Mouse (Mus musculus): ENCODE measurements around the gene Chrd.

Gene Chrd

DNA sequence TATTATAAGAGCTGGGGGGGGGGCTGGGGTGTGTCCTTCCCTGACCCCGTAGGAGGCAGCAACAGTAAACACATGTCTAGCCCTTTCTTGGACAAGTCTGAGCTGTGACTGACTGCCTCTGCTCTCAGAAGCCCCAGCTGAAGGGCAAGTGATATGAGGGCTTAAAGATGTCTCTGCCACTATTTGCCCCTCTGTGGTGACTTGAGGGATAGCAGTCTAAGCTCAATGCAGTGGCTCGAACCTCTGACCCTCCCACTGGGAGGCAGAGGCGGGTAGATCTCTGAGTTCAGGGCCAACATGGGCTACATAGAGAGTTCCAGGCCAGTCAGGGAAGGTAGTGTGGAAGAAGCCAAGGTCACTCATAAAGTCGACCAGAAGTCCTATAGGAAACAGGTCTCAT is 22.1 kb upstream of the Chrd start:
- no peak for DNase-seq (ENCODE audit: low spot score in 2 of 2)

DNA sequence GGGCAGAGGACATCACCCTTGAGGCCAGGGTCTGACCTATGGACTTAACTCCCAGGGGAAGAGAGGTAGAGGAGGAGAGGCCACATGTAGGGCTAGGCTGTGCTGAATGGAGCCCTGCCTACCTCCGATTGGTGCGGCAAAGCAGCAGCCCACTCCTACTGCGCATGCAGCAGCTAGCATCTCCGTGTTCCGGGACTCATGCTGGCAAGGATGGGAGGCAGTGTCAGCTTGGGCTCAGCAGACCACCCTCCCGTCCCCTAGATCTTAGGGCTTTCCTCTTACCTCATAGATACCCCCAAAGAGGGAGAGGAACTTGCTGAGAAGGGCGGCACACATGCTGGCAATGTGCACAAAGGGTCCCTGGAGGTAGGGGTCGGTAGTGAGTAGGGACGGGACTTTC is 20.7 kb upstream of the Chrd start:
- DNase-seq (ENCODE audit: low spot score in 2 of 2) = no peak

DNA sequence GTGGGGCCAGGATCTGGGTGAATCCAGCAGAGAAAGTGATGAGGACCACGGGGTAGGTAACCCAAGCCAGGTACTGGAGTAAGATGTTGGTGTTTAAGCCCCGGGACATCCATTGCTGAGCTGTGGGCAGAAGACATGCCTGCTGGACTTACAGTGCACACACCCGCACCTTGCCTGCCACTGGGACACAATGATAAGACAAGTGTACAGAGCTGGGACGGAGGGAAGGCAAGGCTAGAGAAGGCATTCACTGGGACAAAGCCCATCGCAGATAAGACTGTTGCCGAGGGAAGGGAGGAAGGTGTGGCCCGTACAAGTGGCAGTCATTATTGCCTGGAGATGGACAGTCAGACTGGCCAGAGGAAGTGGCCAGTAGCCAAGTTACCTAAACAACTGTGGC is 20.0 kb upstream of the Chrd start:
- DNase-seq (ENCODE audit: low spot score in 2 of 2) = no peak

DNA sequence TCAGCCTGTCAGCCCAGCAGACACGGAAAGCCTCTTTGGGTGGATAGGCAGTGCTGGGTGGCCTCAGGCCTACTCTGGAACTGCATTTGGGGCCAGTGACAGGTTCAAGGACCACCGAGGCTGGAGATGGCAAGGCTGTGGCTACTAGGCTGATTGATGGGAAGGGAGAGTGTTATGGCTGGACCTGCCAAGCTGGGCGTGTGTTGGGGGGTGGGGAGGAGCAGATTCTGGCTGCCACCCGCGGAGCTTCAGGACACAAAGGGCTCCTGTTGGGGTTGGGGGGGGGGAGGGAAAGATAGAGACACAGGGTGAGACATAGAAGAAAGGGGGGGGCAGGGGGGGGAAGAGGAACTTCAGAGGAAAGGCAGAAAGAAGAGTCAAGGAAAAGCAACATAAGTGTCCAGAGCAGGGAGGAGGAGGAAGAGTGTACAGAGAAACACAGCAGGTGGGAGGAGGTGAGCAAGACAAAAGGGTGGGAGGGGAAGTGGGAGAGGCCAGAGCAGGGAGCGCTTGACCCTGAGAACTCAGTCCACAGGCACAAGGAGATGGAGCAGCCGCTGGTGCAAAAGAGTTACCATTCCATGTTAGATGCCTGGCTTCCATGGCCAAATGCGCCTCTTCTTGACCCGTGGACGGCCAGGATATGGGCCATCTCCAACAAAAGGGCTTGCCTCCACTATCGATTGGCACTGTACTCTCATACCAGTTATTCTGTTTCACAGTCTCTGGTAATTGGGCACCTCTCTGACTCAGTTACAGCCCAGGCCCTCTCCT is 18.4 kb upstream of the Chrd start:
- no peak for DNase-seq (ENCODE audit: low spot score in 2 of 2)

DNA sequence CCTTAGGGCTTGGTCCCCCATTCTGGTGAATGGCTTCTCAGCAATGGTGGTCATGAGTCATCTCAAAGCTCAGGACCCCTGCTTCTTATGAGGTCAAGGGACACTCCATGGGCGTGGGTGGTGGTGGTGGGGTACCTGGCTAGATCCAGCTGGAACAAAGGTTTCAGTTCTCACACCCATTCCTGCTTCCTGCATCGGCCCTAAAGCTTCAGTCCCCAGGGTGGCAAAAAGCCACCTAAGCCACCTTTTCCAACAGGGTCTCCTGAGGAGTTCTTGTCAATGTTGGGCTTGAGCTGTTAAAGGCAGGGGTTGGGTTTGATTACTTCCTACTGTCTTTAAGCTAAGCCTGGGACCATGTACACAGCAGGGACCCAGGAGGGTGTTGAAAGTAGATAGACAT is 17.8 kb upstream of the Chrd start:
- no peak for DNase-seq (ENCODE audit: low spot score in 2 of 2)

DNA sequence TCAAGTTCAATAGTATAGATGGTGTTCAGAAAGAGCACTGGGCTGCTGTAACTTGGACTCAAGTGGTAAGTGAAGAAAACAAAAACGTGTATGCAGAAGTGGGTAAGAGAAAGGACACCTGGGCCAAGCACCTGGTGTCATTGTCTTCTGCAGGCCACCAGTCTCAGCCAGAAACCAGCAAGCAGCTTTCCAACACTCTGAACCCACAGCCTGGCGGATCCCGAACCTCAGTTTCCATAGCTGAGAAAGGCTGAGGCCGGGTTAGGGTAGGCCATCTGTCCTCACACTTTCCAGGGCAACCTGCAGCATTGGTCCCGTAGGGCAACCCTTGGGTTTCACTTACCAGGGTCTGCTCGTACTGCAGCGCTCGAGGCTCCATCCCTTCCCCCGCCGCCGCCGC is 17.4 kb upstream of the Chrd start:
- no peak for DNase-seq (ENCODE audit: low spot score in 2 of 2)

DNA sequence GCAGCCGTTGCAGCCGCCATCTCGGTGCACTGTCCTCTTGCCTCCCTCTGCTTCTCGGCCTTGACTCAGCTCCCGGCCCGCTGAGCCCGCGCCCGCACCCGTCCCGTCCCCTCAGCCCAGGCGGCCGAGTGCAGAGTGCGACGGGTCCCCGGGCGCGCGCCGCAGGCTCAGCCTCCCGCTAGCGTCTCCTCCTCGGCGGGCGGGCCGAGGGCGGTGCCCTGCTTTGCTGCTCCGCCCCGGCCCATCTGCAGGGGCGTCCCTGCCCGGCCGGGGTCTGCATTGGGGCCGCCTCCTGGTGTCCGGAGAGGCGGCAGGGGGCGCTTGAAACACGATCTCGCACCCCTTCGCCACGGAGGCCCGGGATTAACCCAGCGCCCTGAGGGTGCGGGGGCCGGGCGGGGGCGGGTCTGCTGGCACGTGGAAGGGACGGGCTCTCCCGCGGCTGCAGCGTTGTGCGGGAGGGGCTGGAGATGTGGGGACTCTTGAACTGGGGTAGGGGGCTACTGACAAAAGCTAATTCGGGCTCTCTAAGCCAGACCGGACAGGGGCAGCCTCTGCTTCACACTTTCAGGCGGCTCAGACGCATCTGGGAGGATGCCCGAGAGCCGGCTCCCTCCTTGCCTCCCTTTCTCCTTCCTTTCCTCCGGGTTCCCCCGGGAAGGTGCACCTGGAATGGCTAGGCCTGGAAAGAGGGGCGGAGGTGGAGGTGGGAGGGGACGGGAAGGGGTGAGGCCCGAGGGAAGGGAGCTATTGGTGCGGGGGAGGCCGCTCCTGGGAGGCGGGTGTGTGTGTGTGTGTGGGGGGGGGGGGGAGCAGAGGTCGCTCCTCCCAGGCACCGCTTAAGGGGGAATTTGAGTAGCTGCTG is 16.7 kb upstream of the Chrd start:
- DNase-seq (ENCODE audit: low spot score in 2 of 2) = peak; percentile 71 to 74

DNA sequence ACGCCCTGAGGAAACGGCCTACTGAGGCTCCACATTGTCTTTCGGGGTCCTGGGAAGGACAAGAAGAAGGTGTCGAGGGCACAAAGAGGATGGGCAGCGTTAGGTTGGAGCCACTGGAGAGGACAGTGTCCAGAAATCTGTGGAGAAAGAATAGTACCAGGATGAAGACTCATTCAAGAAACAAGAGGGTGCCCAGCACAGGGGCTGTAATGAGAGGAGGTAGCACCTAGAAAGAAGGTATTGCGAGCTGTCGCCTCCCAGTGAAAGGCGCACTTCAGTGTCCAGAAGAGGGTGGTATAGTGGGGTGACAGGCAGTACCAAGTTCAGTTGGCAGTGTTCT is 16.1 kb upstream of the Chrd start:
- DNase-seq (ENCODE audit: low spot score in 2 of 2) = no peak

DNA sequence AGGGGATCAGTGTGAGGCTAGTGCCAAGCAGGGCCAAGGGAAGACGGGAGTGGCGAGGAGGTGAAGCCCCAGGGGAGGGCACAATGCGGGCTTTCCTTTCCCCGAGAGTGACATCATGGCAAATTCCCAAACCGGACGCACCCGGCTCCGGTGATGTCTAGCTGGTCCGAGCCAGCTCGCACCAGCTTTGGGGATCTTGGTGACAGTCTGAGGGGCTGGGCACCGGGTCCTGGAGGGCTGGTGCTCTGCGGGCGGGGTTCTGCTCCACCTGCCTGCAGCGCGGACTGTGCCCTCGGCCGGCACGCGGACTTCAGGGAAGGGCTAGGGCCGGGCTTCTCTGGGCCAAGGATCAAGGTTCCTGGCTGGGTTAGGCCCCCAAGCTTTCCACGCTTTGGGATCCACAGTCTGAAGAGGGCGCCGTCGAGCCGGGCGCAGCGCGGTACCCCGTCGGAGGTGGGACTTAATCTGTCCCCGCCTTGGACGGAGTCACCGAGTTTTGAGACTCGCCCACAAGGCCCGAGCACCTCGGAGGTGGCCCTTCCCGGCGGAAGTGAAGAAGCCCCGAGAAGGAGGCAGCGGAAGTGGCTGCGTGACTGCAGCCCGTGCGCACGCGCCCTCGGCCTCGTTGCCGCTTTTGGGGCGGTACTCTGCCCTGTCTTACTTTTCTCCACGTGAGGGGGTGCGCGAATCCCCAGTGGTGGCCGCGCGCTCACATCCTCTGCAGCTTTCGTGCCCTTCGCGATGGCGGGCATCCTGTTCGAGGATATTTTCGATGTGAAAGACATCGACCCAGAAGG is 15.5 kb upstream of the Chrd start, which contains the start of the genes Polr2h and Clcn2:
TSS of gene Polr2h (plus strand) at position 485 of the 797 bp plus-strand sequence.
TSS of gene Clcn2 (minus strand) at position 566 of the 797 bp plus-strand sequence.
- DNase-seq (ENCODE audit: low spot score in 2 of 2) = peak; percentile 95 to 98

DNA sequence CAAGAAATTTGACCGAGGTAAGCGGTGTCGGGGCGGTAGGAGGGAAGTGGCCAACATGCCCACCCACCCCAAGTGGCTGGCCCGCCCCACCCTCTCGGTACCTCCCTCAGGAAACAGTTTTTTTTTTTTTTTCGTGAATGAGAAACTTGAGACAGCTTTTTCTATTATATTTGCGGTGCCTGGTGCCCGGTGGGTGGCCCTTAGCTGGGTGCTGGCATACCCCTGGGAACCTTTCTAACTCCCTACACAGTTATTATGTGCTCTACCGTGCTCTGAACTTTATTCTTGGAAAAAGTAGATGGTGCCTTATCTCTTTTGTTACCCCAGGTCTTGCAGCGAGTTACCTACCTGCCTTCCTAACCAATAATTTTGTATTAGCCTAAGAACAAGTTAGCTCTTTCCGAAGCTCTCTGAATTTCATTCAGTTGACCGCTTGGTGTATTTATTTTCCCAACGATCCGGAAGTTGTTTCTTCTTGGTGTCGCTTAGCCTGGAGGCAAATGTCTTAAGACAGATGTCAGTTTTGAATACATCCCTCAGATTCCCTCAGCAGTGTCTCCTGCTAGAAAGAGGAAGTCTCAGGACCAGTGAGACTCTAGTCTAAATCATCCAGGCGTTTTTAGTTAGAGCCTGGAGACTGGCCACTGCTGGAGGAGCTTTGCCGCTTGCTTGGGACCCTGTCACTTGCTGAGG is 14.8 kb upstream of the Chrd start:
- DNase-seq (ENCODE audit: low spot score in 2 of 2) = no peak

DNA sequence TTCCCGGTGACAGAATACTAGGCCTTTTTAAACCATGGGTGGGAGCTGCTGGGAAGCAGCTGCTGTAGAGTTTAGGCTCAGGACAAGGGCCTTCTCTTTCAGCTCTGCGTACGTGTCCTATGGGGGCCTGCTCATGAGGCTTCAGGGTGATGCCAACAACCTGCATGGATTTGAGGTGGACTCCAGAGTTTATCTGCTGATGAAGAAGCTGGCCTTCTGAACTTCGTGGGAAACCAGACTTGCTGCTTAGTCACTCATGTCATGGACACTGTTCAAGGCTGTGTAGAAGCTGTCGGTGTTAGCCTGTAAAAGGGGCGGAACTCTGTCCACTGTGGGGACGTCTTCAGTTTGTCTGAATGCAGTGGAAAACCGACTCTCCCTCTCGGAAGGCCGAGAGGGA is 11.1 kb upstream of the Chrd start:
- DNase-seq (ENCODE audit: low spot score in 2 of 2) = no peak

DNA sequence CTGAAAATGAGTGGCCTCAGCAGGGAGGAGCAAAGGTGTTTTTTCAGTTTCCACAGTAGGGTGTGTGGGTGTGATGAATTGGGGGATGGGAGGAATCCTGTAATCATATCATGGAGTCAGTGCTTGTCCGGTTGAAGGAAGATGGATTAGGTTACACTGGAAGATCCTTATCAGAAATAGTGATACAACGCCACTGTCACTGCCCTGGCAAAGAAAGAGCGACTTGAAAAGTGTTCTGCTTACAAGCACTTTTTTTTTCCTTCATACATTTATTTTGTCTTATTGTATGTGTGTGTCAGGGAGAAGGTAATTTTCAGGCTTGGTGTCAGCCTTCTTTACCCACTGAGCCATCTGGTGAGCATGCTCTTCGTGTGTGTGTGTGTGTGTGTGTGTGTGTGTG is 10.2 kb upstream of the Chrd start:
- no peak for DNase-seq (ENCODE audit: low spot score in 2 of 2)

DNA sequence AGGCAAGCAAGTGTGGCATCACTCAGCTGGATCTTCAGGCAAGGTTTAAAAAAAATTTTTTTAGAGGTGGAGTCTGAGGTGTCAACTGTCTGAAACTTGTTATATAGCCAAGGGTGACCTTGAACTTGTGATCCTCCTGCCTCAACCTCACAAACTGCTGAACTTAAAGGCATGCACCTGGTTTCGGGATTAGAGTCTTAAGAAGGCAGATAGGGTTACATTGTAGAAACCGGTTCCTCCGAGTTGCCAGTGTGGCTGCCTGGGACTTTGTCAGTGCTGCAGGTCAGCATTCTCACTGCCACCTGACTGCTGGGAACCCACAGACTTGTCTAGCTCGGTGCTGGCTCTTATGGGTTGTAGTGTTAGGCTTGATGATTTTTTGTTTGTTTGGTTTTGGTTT is 9.7 kb upstream of the Chrd start:
- no peak for DNase-seq (ENCODE audit: low spot score in 2 of 2)

DNA sequence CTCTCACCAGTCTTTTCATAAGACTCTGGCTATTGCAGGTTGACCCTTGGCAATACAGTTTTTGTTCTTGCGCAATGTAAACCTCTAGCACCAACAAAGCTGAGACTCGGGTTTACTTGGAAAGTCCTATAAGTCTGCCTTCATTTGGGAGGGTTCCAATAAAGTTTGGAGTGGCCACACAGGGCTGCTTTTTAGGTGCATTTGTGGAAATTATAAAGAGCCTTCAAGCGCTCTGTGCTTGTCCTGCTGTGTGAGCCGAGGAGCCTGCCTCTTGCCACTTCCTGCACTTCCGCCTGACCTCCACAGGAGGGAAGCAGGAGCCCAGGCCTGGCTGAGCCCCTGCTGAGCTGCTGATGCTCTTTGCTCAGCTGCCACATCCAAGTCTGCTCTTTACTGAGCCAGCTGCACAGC is 8.6 kb upstream of the Chrd start:
- DNase-seq (ENCODE audit: low spot score in 2 of 2) = peak in 1 of 2 experiments; percentile 64

DNA sequence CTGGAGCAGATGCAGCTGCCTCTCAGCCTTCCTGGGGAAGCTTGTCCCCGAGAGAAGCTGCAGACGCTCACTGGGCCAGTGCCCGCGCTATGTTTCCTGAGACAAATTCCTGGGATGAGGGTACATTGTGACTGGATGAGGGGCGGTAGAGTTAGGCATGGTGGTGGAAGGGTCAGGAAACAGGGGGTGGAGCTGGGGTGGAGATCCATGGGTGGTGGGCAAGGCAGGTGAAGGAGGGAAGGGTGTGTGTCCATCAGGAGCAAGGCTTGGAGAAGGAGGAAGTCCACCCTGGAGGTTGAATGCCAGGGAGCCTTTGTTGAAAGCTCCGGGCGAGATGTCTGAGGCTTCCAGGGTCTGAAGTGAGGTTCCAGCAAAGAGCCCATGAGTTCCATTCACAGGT is 7.6 kb upstream of the Chrd start:
- no peak for DNase-seq (ENCODE audit: low spot score in 2 of 2)

DNA sequence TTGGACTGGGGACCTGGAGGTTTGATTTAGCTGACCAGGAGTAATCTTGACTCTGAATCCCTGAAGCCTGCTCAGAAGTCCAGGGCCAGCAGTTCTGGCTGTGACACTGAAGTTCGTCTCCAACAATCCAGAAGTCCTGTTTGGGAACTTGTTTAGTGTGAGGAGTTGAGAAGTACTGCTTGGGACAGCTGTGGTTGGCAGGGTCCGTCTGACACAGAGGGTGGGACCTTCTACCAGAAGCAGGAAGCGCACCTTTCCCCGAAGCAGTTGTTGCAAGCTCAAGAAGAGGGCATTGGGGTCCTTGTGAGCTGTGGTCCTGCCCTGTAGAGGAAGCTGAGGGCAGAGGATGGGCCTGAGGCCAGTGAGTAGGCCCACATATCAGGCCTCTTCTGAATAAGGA is 7.2 kb upstream of the Chrd start:
- DNase-seq (ENCODE audit: low spot score in 2 of 2) = no peak

DNA sequence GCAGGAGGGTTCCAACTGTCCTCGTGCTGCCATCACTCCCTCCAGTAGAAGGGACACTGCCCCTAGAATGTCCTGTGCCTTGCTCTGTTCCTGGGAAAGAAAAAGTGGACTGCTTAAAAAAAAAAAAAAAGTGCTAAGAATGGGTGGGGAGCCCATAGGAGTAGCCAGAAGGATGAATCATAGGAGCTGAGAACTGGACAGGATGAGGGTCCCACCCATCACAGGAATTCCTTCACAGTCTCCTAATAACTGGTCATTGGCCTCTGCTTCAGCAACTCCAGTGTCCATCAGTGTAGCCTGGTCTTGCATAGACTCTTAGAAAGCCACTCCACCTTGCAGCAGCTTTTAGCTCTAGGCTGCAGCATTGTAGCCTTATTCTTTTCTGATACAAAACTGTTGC is 6.5 kb upstream of the Chrd start:
- DNase-seq (ENCODE audit: low spot score in 2 of 2) = no peak

DNA sequence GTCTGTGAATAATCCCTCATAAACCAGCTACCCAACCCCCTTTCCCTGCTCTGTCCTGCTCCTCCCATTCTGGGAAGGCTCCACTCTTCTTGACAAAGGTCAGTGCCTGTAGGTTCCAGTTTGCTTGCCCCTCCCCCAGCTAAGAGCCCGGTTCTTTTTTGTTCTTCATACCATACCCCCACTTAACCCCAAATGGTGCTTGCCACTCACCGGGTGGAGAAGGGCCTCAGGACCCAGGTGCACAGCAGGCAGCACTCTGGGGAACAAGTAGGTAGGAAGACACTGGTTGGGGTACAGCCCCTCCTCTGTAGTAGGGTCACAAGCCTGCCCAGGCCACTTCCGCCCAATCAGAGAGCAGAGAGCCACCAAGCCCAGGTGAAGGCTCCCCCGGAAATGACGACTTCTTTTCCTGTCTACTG is 2.6 kb upstream of the Chrd start:
- no peak for DNase-seq (ENCODE audit: low spot score in 2 of 2)

DNA sequence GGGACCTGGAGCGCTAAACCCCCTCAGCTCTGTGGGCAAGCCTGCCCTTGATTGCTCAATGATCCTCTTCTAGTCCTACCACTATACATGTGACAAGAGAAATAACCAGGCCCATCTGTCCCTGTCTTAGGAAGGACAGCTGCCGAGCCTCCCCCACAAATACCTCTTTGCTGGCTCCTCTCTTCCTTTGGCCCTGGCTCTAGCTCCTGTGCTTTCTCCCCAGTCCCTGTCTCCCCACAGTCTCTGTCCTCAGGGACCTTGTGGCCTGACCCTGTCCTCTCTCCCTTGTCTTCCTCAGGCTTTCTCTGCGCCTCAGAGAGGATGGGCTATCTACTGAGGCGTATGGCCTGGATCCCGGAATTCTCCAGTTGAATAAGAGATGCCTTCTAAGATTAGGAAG is 1.2 kb upstream of the Chrd start:
- no peak for DNase-seq (ENCODE audit: low spot score in 2 of 2)

DNA sequence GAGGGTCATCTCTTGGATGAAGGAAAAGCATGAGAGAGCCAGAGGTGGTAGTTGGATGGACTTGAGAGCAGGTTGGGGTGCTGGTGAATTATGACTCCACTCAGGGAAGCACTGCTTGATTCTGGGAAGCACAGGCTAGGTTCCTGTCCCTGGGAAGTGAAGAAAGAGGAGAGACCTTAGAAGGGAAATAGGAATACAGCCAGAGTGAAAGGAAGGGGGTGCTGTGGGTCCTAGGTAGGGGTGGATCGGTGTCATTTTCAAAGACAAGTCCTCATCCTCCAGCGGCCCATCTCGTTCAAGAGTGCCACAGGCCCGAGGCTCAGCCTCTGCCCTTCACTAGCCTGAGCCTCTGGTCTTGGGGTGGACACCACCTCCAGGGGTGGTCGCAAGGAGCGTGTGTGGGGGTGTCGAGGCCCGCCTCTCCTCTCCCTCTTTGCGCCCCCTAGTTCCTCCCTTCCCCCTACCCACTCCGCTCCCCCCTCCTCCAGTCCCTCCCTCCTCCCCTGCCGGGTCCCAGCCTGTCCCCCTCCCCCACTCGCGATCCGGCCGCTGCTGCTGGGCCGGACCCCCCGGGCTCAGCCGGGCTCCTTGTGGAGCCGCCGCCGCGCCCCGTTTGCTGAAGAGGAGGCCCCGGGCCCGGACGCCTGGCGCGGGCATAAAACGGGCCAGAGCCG is 539 bp upstream of the Chrd start:
- DNase-seq (ENCODE audit: low spot score in 2 of 2) = no peak

All from urinary bladder, postnatal 36 days (tissue).